Mouse (Mus musculus): ENCODE data around the gene Ivd.
A peak's percentile ranks its signal among the peaks of the same experiment; 100 is the strongest.

Ivd gene

GRCm38 (mm10) chr2:118861454-118862339 lies at the start of gene Ivd:
Gene Ivd, plus strand, starts transcription at chr2:118861954.
- DNase-seq (ENCODE audit: low read depth, low spot score), result peak; percentile 96

- DNase-seq (ENCODE audit: low read depth, low spot score), result no peak
Observed at GRCm38 (mm10) chr2:118812724-118813123, 49.0 kb upstream of the Ivd start.

DNA sequence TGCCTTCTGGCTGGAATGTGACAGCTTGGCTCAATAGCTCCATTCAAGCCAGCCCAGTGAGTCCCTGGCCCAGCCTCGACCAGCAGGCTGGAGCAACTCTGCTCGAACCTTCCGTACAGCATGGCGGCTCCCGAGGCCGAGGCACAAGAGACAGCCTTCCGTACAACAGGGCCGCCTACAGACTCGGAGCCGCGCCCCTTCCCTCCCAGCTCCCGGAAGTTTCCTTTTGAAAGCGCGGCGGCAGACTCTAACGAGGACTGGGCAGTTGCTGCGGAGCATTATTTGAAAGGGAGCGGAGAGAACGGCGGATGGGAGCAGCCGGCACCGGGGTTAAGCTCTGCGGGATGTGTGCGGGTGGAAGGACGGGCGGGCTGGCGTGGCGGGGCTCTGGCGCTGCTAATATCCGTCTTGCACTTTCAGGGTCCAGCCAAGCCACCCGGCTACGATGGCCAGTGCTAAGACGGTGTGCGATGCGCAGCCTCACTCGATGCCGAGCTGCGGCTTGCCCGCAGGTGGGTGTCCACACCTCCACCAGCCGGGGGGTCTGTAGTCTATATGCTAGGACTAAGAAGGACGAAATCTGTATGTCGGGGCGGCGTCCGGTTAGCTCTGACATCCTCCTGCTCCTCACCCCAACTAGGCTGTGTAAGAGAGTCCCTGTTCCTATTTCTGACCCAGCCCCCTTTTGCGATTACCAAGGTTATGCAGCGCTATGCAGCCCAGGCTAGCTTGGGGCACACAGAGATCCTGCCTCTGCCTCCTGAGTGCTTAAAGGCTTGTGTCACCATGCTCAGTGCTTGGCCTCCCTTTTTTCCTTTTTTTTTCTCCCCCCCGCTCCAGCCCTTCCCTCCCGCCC lies 47.5 kb upstream of the Ivd start, which contains the start of gene Knstrn:
Gene Knstrn, plus strand, starts transcription at position 23 of the 856 bp plus-strand sequence.
- DNase-seq (ENCODE audit: low read depth, low spot score), result peak; percentile 90

GRCm38 (mm10) chr2:118822800-118823199 lies 39.0 kb upstream of the Ivd start:
- no peak for DNase-seq (ENCODE audit: low read depth, low spot score)

DNA sequence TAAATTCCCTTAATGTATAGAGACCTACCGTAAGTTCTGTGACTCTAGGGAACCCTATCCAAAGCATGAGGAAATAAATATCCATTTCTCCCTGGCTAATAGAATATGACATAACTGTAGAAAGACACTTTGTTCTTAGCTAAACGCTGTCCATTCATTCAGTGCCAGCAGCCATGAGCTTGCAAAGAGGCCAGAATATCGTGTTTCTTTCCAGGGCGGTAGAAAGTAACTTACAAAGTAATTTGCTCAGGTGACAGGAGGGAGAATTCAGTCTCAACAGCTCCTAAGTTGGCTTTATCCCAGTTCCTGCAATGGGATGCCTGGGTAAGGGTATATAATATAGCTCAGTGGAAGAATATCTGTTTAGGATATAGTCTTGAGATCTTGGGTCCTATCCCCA lies 37.4 kb upstream of the Ivd start:
- DNase-seq (ENCODE audit: low read depth, low spot score), result no peak

DNA sequence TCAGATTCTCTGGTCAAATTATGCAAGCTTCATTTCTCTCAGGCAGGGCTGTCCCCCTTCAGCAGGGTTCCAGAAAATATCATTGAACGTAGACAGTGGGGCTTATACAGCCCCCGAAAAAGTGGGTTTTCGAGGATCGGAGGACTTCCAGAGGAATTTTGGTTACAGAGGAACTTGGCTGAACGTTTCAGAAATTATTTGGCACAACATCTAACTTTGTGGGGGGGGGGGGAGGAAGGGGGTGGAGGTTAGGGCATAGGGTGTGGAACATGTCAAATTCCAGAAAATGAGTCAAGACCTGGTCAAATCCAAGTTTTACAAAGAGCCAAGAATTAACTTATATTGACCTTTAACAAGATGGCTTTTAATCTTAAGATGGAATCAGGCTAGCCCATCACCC lies 32.7 kb upstream of the Ivd start:
- no peak for DNase-seq (ENCODE audit: low read depth, low spot score)

- DNase-seq (ENCODE audit: low read depth, low spot score), result no peak
Observed at GRCm38 (mm10) chr2:118834061-118834460, 27.7 kb upstream of the Ivd start.

- DNase-seq (ENCODE audit: low read depth, low spot score), result no peak
Observed at GRCm38 (mm10) chr2:118835115-118835514, 26.6 kb upstream of the Ivd start.

- no peak for DNase-seq (ENCODE audit: low read depth, low spot score)
Observed at GRCm38 (mm10) chr2:118838330-118838729, 23.4 kb upstream of the Ivd start.

- no peak for DNase-seq (ENCODE audit: low read depth, low spot score)
Observed at GRCm38 (mm10) chr2:118841186-118841585, 20.6 kb upstream of the Ivd start.

DNA sequence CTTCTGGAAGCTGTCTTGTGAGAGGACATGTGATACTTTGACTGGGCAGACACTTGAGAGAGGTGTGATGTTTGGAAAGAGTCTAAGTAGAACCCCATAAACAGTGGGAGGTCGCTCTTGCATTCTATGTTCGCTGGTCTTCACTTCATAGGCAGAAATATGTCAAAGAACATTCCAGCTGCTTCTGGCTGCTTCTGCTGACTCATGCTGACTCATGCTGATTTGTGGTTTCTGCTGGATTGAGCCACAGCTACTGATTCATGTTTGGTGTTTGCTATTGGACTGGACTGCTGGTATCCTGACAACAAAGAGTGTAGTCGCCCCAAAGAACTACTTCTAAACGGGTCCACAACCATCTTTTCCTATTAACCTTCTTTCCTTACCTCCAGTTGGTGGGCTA lies 20.0 kb upstream of the Ivd start:
- peak; percentile 11 for DNase-seq (ENCODE audit: low read depth, low spot score)

GRCm38 (mm10) chr2:118844427-118844826 lies 17.3 kb upstream of the Ivd start:
- no peak for DNase-seq (ENCODE audit: low read depth, low spot score)

GRCm38 (mm10) chr2:118846246-118846645 lies 15.5 kb upstream of the Ivd start:
- DNase-seq (ENCODE audit: low read depth, low spot score), result peak; percentile 8

DNA sequence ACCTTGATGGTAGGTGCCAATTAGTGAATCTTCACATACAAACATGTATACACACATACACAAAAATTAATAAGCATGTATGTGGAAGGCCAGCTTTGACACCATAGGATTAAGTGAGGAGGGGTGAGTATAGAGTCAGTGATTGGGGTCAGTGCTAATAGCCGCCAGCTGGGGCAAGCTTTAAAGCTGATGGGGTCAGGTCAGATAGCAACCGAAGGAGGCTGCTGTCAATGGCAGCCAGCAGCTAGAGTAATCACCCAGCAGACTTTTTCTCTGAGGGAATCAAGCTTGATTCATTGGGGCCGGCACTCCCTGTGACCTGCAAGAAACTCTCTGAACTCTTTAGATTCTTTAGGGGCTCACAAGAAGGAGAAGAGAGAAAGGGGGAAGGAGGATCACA lies 10.0 kb upstream of the Ivd start:
- peak; percentile 37 for DNase-seq (ENCODE audit: low read depth, low spot score)

GRCm38 (mm10) chr2:118862340-118862675 lies 554 bp downstream of the Ivd start:
- DNase-seq (ENCODE audit: low read depth, low spot score), result no peak

DNA sequence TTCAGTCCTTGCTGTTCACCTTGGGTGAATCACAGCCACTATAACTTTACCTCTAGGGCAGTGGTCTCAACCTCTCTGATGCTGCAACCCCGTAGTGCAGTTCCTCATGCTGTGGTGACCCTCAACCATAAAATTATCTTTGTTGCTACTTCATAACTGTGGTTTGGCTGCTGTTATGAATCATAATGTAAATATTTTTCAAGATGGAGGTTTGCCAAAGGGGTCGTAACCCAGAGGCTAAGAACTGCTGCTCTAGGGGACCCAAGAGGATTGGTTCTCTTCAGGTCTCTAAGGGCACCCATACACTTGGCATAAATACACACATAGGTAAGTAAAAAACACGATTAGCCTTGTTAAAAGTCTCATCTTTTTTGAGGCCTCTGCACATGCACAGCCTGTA lies 8.8 kb downstream of the Ivd start:
- no peak for DNase-seq (ENCODE audit: low read depth, low spot score)

DNA sequence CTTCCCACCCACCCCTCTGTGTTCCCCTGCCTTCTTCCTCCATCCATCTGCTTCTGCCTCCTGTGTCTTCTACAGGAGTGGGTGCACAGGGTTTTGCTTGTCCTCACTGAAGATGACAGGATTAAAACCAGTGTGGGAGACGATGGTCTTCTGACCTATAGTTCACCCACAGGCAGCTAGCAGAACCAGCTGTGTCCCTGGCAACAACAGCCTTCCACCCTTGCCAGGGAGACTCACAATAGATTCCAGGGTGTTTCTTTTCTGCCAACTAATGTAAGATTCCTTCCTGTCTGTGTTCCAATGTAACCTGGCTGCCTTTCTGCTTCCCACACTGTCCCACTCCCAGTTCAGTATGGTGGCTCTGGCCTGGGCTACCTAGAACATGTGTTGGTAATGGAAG lies 9.3 kb downstream of the Ivd start:
- DNase-seq (ENCODE audit: low read depth, low spot score), result no peak

GRCm38 (mm10) chr2:118873018-118873417 lies 11.3 kb downstream of the Ivd start:
- no peak for DNase-seq (ENCODE audit: low read depth, low spot score)

DNA sequence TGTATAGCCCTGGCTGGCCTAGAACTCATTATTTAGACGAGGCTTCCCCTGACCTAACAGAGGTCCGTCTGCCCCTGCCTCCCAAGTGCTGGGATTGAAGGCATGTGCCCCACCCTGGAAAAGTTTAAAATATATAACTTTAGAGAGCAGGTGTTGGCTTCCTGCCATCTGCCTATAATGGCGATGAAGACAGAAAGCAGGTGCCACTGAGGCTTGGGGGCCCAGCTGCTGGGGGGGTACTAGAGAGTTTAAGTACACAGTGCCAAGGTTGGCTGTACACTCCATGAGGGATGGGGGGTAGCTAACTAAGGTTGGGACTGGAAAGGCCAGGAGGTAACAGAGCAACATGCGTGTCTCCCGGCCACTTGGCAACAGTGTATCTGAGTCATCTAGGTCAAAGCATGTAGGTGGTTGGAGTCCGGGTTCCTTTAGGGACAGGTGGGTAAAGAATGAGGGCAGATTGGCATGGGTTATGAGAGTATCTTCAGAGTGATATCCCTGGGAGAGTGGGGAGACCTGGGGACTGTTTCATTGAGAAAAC lies 12.2 kb downstream of the Ivd start:
- no peak for DNase-seq (ENCODE audit: low read depth, low spot score)

DNA sequence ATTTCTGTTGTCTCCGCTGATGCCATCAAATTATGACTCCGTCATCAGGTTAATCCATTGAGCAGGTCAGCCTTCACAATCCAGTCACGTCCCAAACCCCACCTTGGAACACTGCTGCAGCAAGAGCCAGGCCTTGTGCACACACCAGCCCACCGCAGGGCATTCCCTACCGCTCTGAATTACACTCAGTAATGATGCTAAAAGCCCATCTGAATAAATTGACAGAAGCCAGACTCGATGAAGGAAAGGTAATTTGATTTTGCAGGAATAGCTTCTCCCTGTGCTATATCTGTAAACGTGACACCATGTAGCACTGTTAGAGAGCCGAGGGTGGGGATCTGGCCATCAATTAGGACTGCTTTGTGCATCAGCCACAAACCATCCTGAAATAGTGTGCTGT lies 13.6 kb downstream of the Ivd start:
- no peak for DNase-seq (ENCODE audit: low read depth, low spot score)

GRCm38 (mm10) chr2:118876453-118876852 lies 14.7 kb downstream of the Ivd start:
- no peak for DNase-seq (ENCODE audit: low read depth, low spot score)

DNA sequence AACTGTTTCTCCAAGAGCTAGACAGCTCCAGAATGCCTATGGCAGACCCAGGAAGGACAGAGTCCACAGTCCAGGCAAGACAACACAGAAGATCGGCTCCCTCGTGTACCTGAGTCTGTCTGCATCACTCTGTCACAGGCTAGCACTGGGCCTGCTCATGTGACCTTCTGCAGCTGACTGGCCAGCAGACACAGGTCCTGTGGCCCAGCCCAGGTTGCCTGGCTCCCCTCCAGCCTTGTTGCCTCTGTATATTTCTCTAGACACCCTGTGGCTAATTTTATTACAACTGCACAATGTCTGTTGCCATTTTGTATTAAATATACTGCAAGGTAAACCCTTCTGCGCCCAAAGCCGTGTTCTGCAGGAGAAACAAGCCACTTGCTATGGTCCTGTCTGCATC lies 19.3 kb downstream of the Ivd start:
- no peak for DNase-seq (ENCODE audit: low read depth, low spot score)
